ENCODE assay signal across 23 mouse cellular contexts in genomic region chr13:46629391-46629790, GRCm38 (mm10). TPM values are rescaled to one million over a fixed set of nuclear protein-coding genes. Genes with fewer than 3 reads are reported as not detected.
A peak's percentile ranks its signal among the peaks of the same experiment; 100 is the strongest.
DNase-seq lines count a peak whose midpoint lies in the region; ATAC-seq and TF ChIP-seq lines count a peak whose summit lies in the region.
"Had no signal": no experiment of that assay in that cellular context is flagged by ENCODE, and none has a peak within 500 bp of the region (broad histone marks: within the 10 kb centered on the region; RNA-seq: fewer than 3 reads in every experiment).

No protein-coding gene starts in this region.

- peak; percentile 33 for DNase-seq in gastrocnemius, adult 18-20 months (ENCODE audit: low spot score)
- DNase-seq in gastrocnemius, postnatal 14 days, result no peak
- DNase-seq in heart, adult 11 months, result peak; percentile 58
- DNase-seq in heart, adult 18-20 months, result no peak
- DNase-seq in limb, embryonic 14.5 days (ENCODE audit: low spot score), result no peak
- peak; percentile 36 for DNase-seq in skeletal muscle tissue, adult 2 months (ENCODE audit: low read depth, low spot score)
- DNase-seq: adrenal gland, adult 8-10 months; adrenal gland, postnatal 14 days; adrenal gland, postnatal 36 days; B cell, adult 2 months; cerebellum, adult 11-12 months; cerebellum, adult 2 months; cerebellum, adult 9-10 months; cerebellum, postnatal 10 days; cerebellum, postnatal 25 days had no signal

- H3K4me2 ChIP-seq in limb, embryonic 14.5 days (replicated peaks; ENCODE audit: low read depth, low read length, severe bottlenecking), result no peak overlapping the region
- H3K4me2 ChIP-seq in hindbrain, embryonic 16.5 days (ENCODE audit: low read length), result no peak overlapping the region
- H3K4me2 ChIP-seq: embryonic facial prominence, embryonic 12.5 days; forebrain, embryonic 13.5 days had no signal

- WGBS in limb, embryonic 14.5 days, result 71% methylated on average over 6 of the region's 6 CpGs
- 86% methylated on average over 6 of the region's 6 CpGs for WGBS in hindbrain, embryonic 16.5 days

- H3K9ac ChIP-seq in limb, embryonic 14.5 days (ENCODE audit: low read depth, low read length, severe bottlenecking), result no peak overlapping the region
- no peak overlapping the region for H3K9ac ChIP-seq in hindbrain, embryonic 16.5 days (ENCODE audit: low read depth, low read length)
- H3K9ac ChIP-seq: embryonic facial prominence, embryonic 12.5 days; forebrain, embryonic 13.5 days had no signal

- H3K27me3 ChIP-seq in limb, embryonic 14.5 days (ENCODE audit: control insufficient read depth, insufficient read depth, low read length), result no peaks in the 10 kb centered on the region
- no peaks in the 10 kb centered on the region for H3K27me3 ChIP-seq in hindbrain, embryonic 16.5 days (replicated peaks; ENCODE audit: control insufficient read depth, insufficient read depth, low read length)
- H3K27me3 ChIP-seq: embryonic facial prominence, embryonic 12.5 days; forebrain, embryonic 13.5 days had no signal

- H3K4me1 ChIP-seq in limb, embryonic 14.5 days (ENCODE audit: control insufficient read depth, insufficient read depth, low read length), result peaks cover 14% of the 10 kb centered on the region
- peaks cover 20% of the 10 kb centered on the region for H3K4me1 ChIP-seq in hindbrain, embryonic 16.5 days (ENCODE audit: control insufficient read depth, insufficient read depth, low read depth, low read length)

- no peak for TF ChIP-seq POLR2A in limb, embryonic 14.5 days (IDR thresholded peaks at IDR 0.05; ENCODE audit: borderline replicate concordance, extremely low read depth, insufficient read depth, insufficient read length)

- H3K27ac ChIP-seq in limb, embryonic 14.5 days (replicated peaks; ENCODE audit: low read depth, low read length), result no peak overlapping the region
- no peak overlapping the region for H3K27ac ChIP-seq in hindbrain, embryonic 16.5 days (ENCODE audit: low read depth, low read length)
- H3K27ac ChIP-seq: embryonic facial prominence, embryonic 10.5 days; embryonic facial prominence, embryonic 12.5 days; forebrain, embryonic 13.5 days had no signal

- no peaks in the 10 kb centered on the region for H3K9me3 ChIP-seq in limb, embryonic 14.5 days (ENCODE audit: control insufficient read depth, low read length)
- H3K9me3 ChIP-seq in hindbrain, embryonic 16.5 days (ENCODE audit: control insufficient read depth, low read length), result no peaks in the 10 kb centered on the region
- H3K9me3 ChIP-seq: embryonic facial prominence, embryonic 10.5 days; embryonic facial prominence, embryonic 12.5 days; forebrain, embryonic 13.5 days; G1E had no signal

- H3K4me3 ChIP-seq in limb, embryonic 14.5 days (replicated peaks; ENCODE audit: low read length), result no peak overlapping the region
- H3K4me3 ChIP-seq in hindbrain, embryonic 16.5 days (ENCODE audit: low read length), result no peak overlapping the region
- H3K4me3 ChIP-seq: embryonic facial prominence, embryonic 10.5 days; embryonic facial prominence, embryonic 12.5 days; forebrain, embryonic 13.5 days had no signal

- ATAC-seq in limb, embryonic 14.5 days (ENCODE audit: low FRiP score, low read depth), result peak; percentile 42; the same call in 1 of the 2 replicates
- ATAC-seq in hindbrain, embryonic 16.5 days, result no peak
- ATAC-seq: activated CD4-positive, CD25-positive, alpha-beta regulatory T cell, adult 4 months; CD4-positive, CD25-positive, alpha-beta regulatory T cell, adult 4 months; forebrain, embryonic 13.5 days; Patski had no signal

- H3K36me3 ChIP-seq in limb, embryonic 14.5 days (ENCODE audit: control insufficient read depth, insufficient read depth, low read length), result no peaks in the 10 kb centered on the region
- no peaks in the 10 kb centered on the region for H3K36me3 ChIP-seq in hindbrain, embryonic 16.5 days (ENCODE audit: control insufficient read depth, insufficient read depth, low read length)
- H3K36me3 ChIP-seq: embryonic facial prominence, embryonic 10.5 days; embryonic facial prominence, embryonic 12.5 days had no signal

- intact Hi-C loops in gastrocnemius, postnatal 14 days (cut with DNase I; ENCODE audit: low total_unique reads), result no loop called here

RNA-seq across cellular contexts. Expression of gene Fam8a1, which starts 39.9 kb away (rescaled TPM):
- 10 to 100 TPM; 28.7 to 33.2 TPM for total RNA-seq in gastrocnemius, adult 18-20 months (2021)
- 10 to 100 TPM; 20.4 to 21.9 TPM for total RNA-seq in gastrocnemius, postnatal 14 days (2021)
- 10 to 100 TPM; 31.7 to 37.0 TPM for total RNA-seq in heart, adult 18-20 months (2021)
- 38.8 and 39.5 TPM in 2 replicates for polyA plus RNA-seq in limb, embryonic 14.5 days (2012; rRNA removed)
- 13.4 and 14.0 TPM in 2 replicates for polyA plus RNA-seq in limb, embryonic 14.5 days (2014; fragmentation: Nextera tagmentation; extraction: Ambion mirVana)
- 10.8 and 13.6 TPM in 2 replicates for polyA plus RNA-seq in hindbrain, embryonic 16.5 days (2015; fragmentation: Nextera tagmentation; extraction: Ambion mirVana)

Comparison
In these comparisons a context has a peak if more than half of its experiments do, and no peak if none do; other contexts are left out.
1. DNase-seq: peak in gastrocnemius, adult 18-20 months (single experiment), heart, adult 11 months (single experiment) and skeletal muscle tissue, adult 2 months (single experiment); none in gastrocnemius, postnatal 14 days (single experiment), heart, adult 18-20 months (0 of 2) and limb, embryonic 14.5 days (single experiment).